Mouse (Mus musculus) spleen, embryonic (tissue): ENCODE data around the gene B130006D01Rik.

Experiments used
- CTCF ChIA-PET: fragments of 350-600 bp; sonication (Branson Sonifier 250); formaldehyde crosslinking; loops from one replicate; lab custom pipeline; 2022; lab: Charles Lee

Gene B130006D01Rik

GRCm38 (mm10) chr11:95769208-95769607 is 45.8 kb downstream of the B130006D01Rik start:
- CTCF ChIA-PET, result interaction anchor here (0.6 kb wide), 1 partner anchor 265 kb away, joined by 3 read pairs; no protein-coding TSS in a partner anchor

- CTCF ChIA-PET, result no interaction called here
Observed at GRCm38 (mm10) chr11:95770720-95771364, 47.5 kb downstream of the B130006D01Rik start.

GRCm38 (mm10) chr11:95771665-95772064 is 48.3 kb downstream of the B130006D01Rik start:
- CTCF ChIA-PET, result no interaction called here

GRCm38 (mm10) chr11:95773264-95773663 is 49.9 kb downstream of the B130006D01Rik start:
- CTCF ChIA-PET, result no interaction called here
